Mouse (Mus musculus) limb, embryonic 14.5 days (tissue): ENCODE results near the gene Wnt16. TPM values are rescaled to one million over a fixed set of nuclear protein-coding genes. Genes with fewer than 3 reads are reported as not detected.

Experiments
- ATAC-seq: fragments of 200-750 bp; cut with Nextera tagmentation; 2 replicates; pipeline ENCODE4 v1.8.0; 2017; ENCODE audit warnings: low read depth, moderate number of reproducible peaks, moderate TSS enrichment; ENCODE audit not compliant: low FRiP score
- DNase-seq: peaks from one replicate; pipeline ENCODE4 v3.0.0-alpha.2; 2015; ENCODE audit warnings: low spot score
- H3K27ac ChIP-seq: fragments of 300-500 bp; sonication (generic); replicated peaks from 2 replicates; pipeline ENCODE4 v1.5.1; 2014; ENCODE audit warnings: low read depth, mild to moderate bottlenecking, low read length, moderate library complexity, mixed read lengths
- H3K27me3 ChIP-seq: fragments of 300-500 bp; sonication (generic); 2 replicates; pipeline ENCODE4 v1.6.1; 2014; ENCODE audit warnings: low read length, mixed read lengths; ENCODE audit not compliant: control insufficient read depth, insufficient read depth
- H3K36me3 ChIP-seq: fragments of 300-500 bp; sonication (generic); 2 replicates; pipeline ENCODE4 v1.6.1; 2014; ENCODE audit warnings: mild to moderate bottlenecking, low read length, moderate library complexity, mixed read lengths; ENCODE audit not compliant: control insufficient read depth, insufficient read depth
- H3K4me1 ChIP-seq: fragments of 300-500 bp; sonication (generic); 2 replicates; pipeline ENCODE4 v1.6.1; 2014; ENCODE audit warnings: antibody characterized with exemption, low read length, mixed read lengths; ENCODE audit not compliant: control insufficient read depth, insufficient read depth
- H3K4me2 ChIP-seq: fragments of 300-500 bp; sonication (generic); replicated peaks from 2 replicates; pipeline ENCODE4 v1.6.1; 2014; ENCODE audit warnings: low read depth, mild to moderate bottlenecking, low read length, moderate library complexity; ENCODE audit not compliant: severe bottlenecking
- H3K4me3 ChIP-seq: fragments of 300-500 bp; sonication (generic); replicated peaks from 2 replicates; pipeline ENCODE4 v1.5.1; 2014; ENCODE audit warnings: low read length
- H3K9ac ChIP-seq: fragments of 300-500 bp; sonication (generic); 2 replicates; pipeline ENCODE4 v1.6.1; 2014; ENCODE audit warnings: mild to moderate bottlenecking, low read depth, low read length, moderate library complexity; ENCODE audit not compliant: severe bottlenecking
- H3K9me3 ChIP-seq: fragments of 300-500 bp; sonication (generic); 2 replicates; pipeline ENCODE4 v1.6.1; 2016; ENCODE audit warnings: low read length; ENCODE audit not compliant: control insufficient read depth
- POLR2A ChIP-seq: fragments of 200-500 bp; IDR thresholded peaks from 2 replicates; pipeline ENCODE4 v1.8.0; 2012; ENCODE audit warnings: inconsistent platforms, mild to moderate bottlenecking, moderate library complexity, borderline replicate concordance; ENCODE audit not compliant: insufficient read depth, insufficient read length; ENCODE audit errors: extremely low read depth
- WGBS: fragments of 180-500 bp; shearing (Covaris S2); extraction: QIAGEN DNeasy Blood & Tissue Kit; methylation state at CpG from one replicate; pipeline ENCODE4 v1.1.7; 2014; 5-methylcytosine and 5-hydroxymethylcytosine counted together
- polyA plus RNA-seq, 2 experiments: library from polyadenylated mRNA; depleted of rRNA in 1 of 2; stranded (reverse) in 1 of 2; unstranded in 1 of 2; fragments of >200 nt; fragmentation: Nextera tagmentation in 1 of 2; extraction: Ambion mirVana in 1 of 2; gene quantifications; 2 replicates each; pipeline versions ENCODE4 v1.2.1 to v1.2.3; 2012 to 2014

The Wnt16 gene
- polyA plus RNA-seq, 2 experiments: 5.4 to 6.0 TPM

- no peaks in the 10 kb centered on the region for H3K9me3 ChIP-seq
- no peak overlapping the region for H3K27ac ChIP-seq
- no peak overlapping the region for H3K4me3 ChIP-seq
- no peak for ATAC-seq
- 69% methylated on average over 4 of the region's 4 CpGs for WGBS
- H3K9ac ChIP-seq: no peak overlapping the region
- H3K4me2 ChIP-seq: no peak overlapping the region
- no peak for TF ChIP-seq POLR2A
- peaks cover 16% of the 10 kb centered on the region for H3K36me3 ChIP-seq
- peak; percentile 40 for DNase-seq
- H3K27me3 ChIP-seq: no peaks in the 10 kb centered on the region
- H3K4me1 ChIP-seq: 0 out of 2 replicates have a peak, but pooled peaks cover 6% of the 10 kb centered on the region
These were observed 39.1 kb downstream of the Wnt16 start for GRCm38 (mm10) chr6:22327091-22327490.

GRCm38 (mm10) chr6:22327931-22328330 is 39.9 kb downstream of the Wnt16 start:
- Histone ChIP-seq H3K36me3 (peaks cover 12% of the 10 kb centered on the region), H3K4me2 (no peak overlapping the region), H3K9ac (no peak overlapping the region), H3K4me1 (0 out of 2 replicates have a peak, but pooled peaks cover 6% of the 10 kb centered on the region), H3K4me3 (no peak overlapping the region), H3K27ac (no peak overlapping the region), H3K9me3 (no peaks in the 10 kb centered on the region), H3K27me3 (no peaks in the 10 kb centered on the region)
- no peak for TF ChIP-seq POLR2A
- ATAC-seq (no peak), DNase-seq (no peak)
- WGBS: 68% methylated on average over 8 of the region's 8 CpGs

GRCm38 (mm10) chr6:22330169-22330960 is 42.3 kb downstream of the Wnt16 start:
- ATAC-seq: no peak
- Histone ChIP-seq H3K36me3 (peaks cover 3% of the 10 kb centered on the region), H3K27me3 (no peaks in the 10 kb centered on the region), H3K9me3 (no peaks in the 10 kb centered on the region), H3K9ac (no peak overlapping the region), H3K27ac (no peak overlapping the region), H3K4me3 (no peak overlapping the region), H3K4me2 (no peak overlapping the region), H3K4me1 (0 out of 2 replicates have a peak, but pooled peaks cover 6% of the 10 kb centered on the region)
- WGBS: 83% methylated on average over 13 of the region's 13 CpGs
- no peak for DNase-seq
- no peak for TF ChIP-seq POLR2A

GRCm38 (mm10) chr6:22332548-22332947 is 44.5 kb downstream of the Wnt16 start:
- Histone ChIP-seq H3K36me3 (peaks cover 13% of the 10 kb centered on the region), H3K4me3 (no peak overlapping the region), H3K4me2 (no peak overlapping the region), H3K27ac (no peak overlapping the region), H3K27me3 (no peaks in the 10 kb centered on the region), H3K9ac (no peak overlapping the region), H3K9me3 (no peaks in the 10 kb centered on the region), H3K4me1 (no peaks in the 10 kb centered on the region)
- ATAC-seq: no peak
- no peak for DNase-seq
- no peak for TF ChIP-seq POLR2A
- 92% methylated on average over 2 of the region's 2 CpGs for WGBS

GRCm38 (mm10) chr6:22339763-22340542 is 51.9 kb downstream of the Wnt16 start:
- WGBS: 93% methylated on average over 15 of the region's 15 CpGs
- H3K27me3 ChIP-seq: no peaks in the 10 kb centered on the region
- H3K4me3 ChIP-seq: no peak overlapping the region
- no peaks in the 10 kb centered on the region for H3K9me3 ChIP-seq
- no peaks in the 10 kb centered on the region for H3K4me1 ChIP-seq
- H3K4me2 ChIP-seq: no peak overlapping the region
- H3K9ac ChIP-seq: no peak overlapping the region
- no peak overlapping the region for H3K27ac ChIP-seq
- H3K36me3 ChIP-seq: peaks cover 29% of the 10 kb centered on the region
- TF ChIP-seq POLR2A: no peak
- no peak for DNase-seq
- ATAC-seq: no peak
